In genomic region chr9:72492194-72492565, GRCm38 (mm10) we compare ENCODE assay signal across 8 mouse cellular contexts. TPM values are rescaled to one million over a fixed set of nuclear protein-coding genes. Genes with fewer than 3 reads are reported as not detected.
A peak's percentile ranks its signal among the peaks of the same experiment; 100 is the strongest.
DNase-seq lines count a peak whose midpoint lies in the region; ATAC-seq and TF ChIP-seq lines count a peak whose summit lies in the region.

Tex9 (minus strand) TSS chr9:72492212.

- H3K4me1 ChIP-seq in kidney, embryonic 14.5 days (ENCODE audit: control insufficient read depth, insufficient read depth, low read length) = peaks cover 10% of the 10 kb centered on the region; the same call in 1 of the 2 replicates
- peaks cover 10 to 46% of the 10 kb centered on the region in 2 experiments for H3K4me1 ChIP-seq in CH12.LX (ENCODE audit: control insufficient read depth in 1 of 2, insufficient read depth in 2 of 2)
- peaks cover 4% of the 10 kb centered on the region; the same call in 1 of the 2 replicates for H3K4me1 ChIP-seq in embryonic facial prominence, embryonic 12.5 days
- H3K4me1 ChIP-seq in intestine, postnatal 0 days (replicated peaks; ENCODE audit: control insufficient read depth, insufficient read depth, low read length) = no peaks in the 10 kb centered on the region; the same call in none of the 2 replicates
- no peaks in the 10 kb centered on the region; the same call in 1 of the 2 replicates for H3K4me1 ChIP-seq in midbrain, postnatal 0 days (ENCODE audit: insufficient read depth, low read length)

- in situ Hi-C loops in CH12.LX (cut with MboI; ENCODE audit: low pct_ligation_motif_present, low pct_unique_long_range_greater_than_20kb, low sequenced_read_pairs) = loop anchor here (5.0 kb wide), 1 partner anchor 35 kb away; no protein-coding TSS in a partner anchor

- peak within 1 kb of the TSS; percentile 77 for H3K9ac ChIP-seq in kidney, embryonic 14.5 days (ENCODE audit: low read depth, low read length)
- peak within 1 kb of the TSS; percentile 89 for H3K9ac ChIP-seq in CH12.LX (ENCODE audit: insufficient read depth, low read depth)
- peak within 1 kb of the TSS; percentile 49 for H3K9ac ChIP-seq in embryonic facial prominence, embryonic 12.5 days
- peak within 1 kb of the TSS; percentile 62 for H3K9ac ChIP-seq in intestine, postnatal 0 days (ENCODE audit: low read depth, low read length)
- peak within 1 kb of the TSS; percentile 75 for H3K9ac ChIP-seq in midbrain, postnatal 0 days (replicated peaks; ENCODE audit: low read length, poor library complexity, severe bottlenecking)

- H3K27me3 ChIP-seq in kidney, embryonic 14.5 days (ENCODE audit: control insufficient read depth, insufficient read depth, low read length) = no peaks in the 10 kb centered on the region
- no peaks in the 10 kb centered on the region for H3K27me3 ChIP-seq in CH12.LX (replicated peaks)
- no peaks in the 10 kb centered on the region for H3K27me3 ChIP-seq in embryonic facial prominence, embryonic 12.5 days
- H3K27me3 ChIP-seq in intestine, postnatal 0 days (replicated peaks; ENCODE audit: control insufficient read depth, insufficient read depth, low read length) = no peaks in the 10 kb centered on the region
- H3K27me3 ChIP-seq in midbrain, postnatal 0 days (ENCODE audit: insufficient read depth, low read length) = no peaks in the 10 kb centered on the region

- peak within 1 kb of the TSS; percentile 79 for H3K4me3 ChIP-seq in kidney, embryonic 14.5 days (ENCODE audit: low read length)
- H3K4me3 ChIP-seq in CH12.LX (replicated peaks in 1 of 3; ENCODE audit: low read depth in 2 of 3, low read length in 2 of 3, poor library complexity in 1 of 3) = peak within 1 kb of the TSS; percentile 66 to 83 (median 82)
- H3K4me3 ChIP-seq in embryonic facial prominence, embryonic 12.5 days = peak within 1 kb of the TSS; percentile 65
- H3K4me3 ChIP-seq in intestine, postnatal 0 days (ENCODE audit: low read depth, low read length) = peak within 1 kb of the TSS; percentile 67
- H3K4me3 ChIP-seq in midbrain, postnatal 0 days (ENCODE audit: low read depth, low read length) = peak within 1 kb of the TSS; percentile 61

- H3K36me3 ChIP-seq in kidney, embryonic 14.5 days (ENCODE audit: control insufficient read depth, insufficient read depth, low read length) = no peaks in the 10 kb centered on the region
- H3K36me3 ChIP-seq in CH12.LX (replicated peaks in 1 of 2; ENCODE audit: control insufficient read depth in 1 of 2, insufficient read depth in 1 of 2, low read length in 1 of 2) = peaks cover 0 to 8% of the 10 kb centered on the region in 2 experiments
- H3K36me3 ChIP-seq in embryonic facial prominence, embryonic 12.5 days = no peaks in the 10 kb centered on the region; the same call in 1 of the 2 replicates
- H3K36me3 ChIP-seq in intestine, postnatal 0 days (ENCODE audit: control insufficient read depth, insufficient read depth) = no peaks in the 10 kb centered on the region
- no peaks in the 10 kb centered on the region for H3K36me3 ChIP-seq in midbrain, postnatal 0 days (ENCODE audit: insufficient read depth, low read length)

- no peak for TF ChIP-seq CTCF in CH12.LX (conservative IDR thresholded peaks at IDR 0.05 in 1 of 2, IDR thresholded peaks at IDR 0.05 in 1 of 2; ENCODE audit: low read depth in 2 of 2, low read length in 2 of 2)
- TF ChIP-seq CTCF in intestine, postnatal 0 days (IDR thresholded peaks at IDR 0.05; ENCODE audit: low read depth) = no peak
- TF ChIP-seq CTCF in midbrain, postnatal 0 days (IDR thresholded peaks at IDR 0.05) = no peak

- no peak for DNase-seq in kidney, adult 18-20 months
- DNase-seq in CH12.LX (ENCODE audit: extremely low read depth) = peak; percentile 84
- DNase-seq in midbrain, postnatal 0 days (ENCODE audit: low spot score) = no peak
- no peak for DNase-seq in B cell, adult 2 months
- DNase-seq in layer of hippocampus, adult 18-20 months (ENCODE audit: low spot score in 2 of 2) = no peak

- TF ChIP-seq EP300 in CH12.LX (IDR thresholded peaks at IDR 0.05; ENCODE audit: low read length) = peak; percentile 81

- H3K79me2 ChIP-seq in CH12.LX (replicated peaks; ENCODE audit: control insufficient read depth, extremely low read depth, insufficient read depth, poor library complexity, severe bottlenecking) = peaks cover 8% of the 10 kb centered on the region

- peak; percentile 26; the same call in 1 of the 2 replicates for ATAC-seq in kidney, embryonic 14.5 days (ENCODE audit: low FRiP score, low TSS enrichment)
- ATAC-seq in embryonic facial prominence, embryonic 12.5 days (ENCODE audit: insufficient number of reproducible peaks, insufficient read depth, low FRiP score, low TSS enrichment) = no peak
- 0 out of 2 replicates have a peak, but pooled peaks have one; percentile 8 for ATAC-seq in intestine, postnatal 0 days
- peak; percentile 63 for ATAC-seq in midbrain, postnatal 0 days (ENCODE audit: low FRiP score)

- peak within 1 kb of the TSS; percentile 74 for H3K27ac ChIP-seq in kidney, embryonic 14.5 days (ENCODE audit: low read depth, low read length)
- peak within 1 kb of the TSS; percentile 95 for H3K27ac ChIP-seq in CH12.LX (ENCODE audit: insufficient read depth, low read depth)
- H3K27ac ChIP-seq in embryonic facial prominence, embryonic 12.5 days = peak within 1 kb of the TSS; percentile 78
- peak within 1 kb of the TSS; percentile 23; the same call in 1 of the 2 replicates for H3K27ac ChIP-seq in intestine, postnatal 0 days (ENCODE audit: low read depth, low read length)
- H3K27ac ChIP-seq in midbrain, postnatal 0 days (ENCODE audit: low read depth, low read length) = peak within 1 kb of the TSS; percentile 84

- TF ChIP-seq RAD21 in CH12.LX (IDR thresholded peaks at IDR 0.05; ENCODE audit: low read depth, low read length) = no peak

- 12% methylated on average over 6 of the region's 6 CpGs for WGBS in kidney, embryonic 14.5 days
- WGBS in embryonic facial prominence, embryonic 12.5 days = 14% methylated on average over 6 of the region's 6 CpGs
- WGBS in intestine, postnatal 0 days = 13% methylated on average over 6 of the region's 6 CpGs
- 4% methylated on average over 6 of the region's 6 CpGs for whole genome bisulfite sequencing in midbrain, postnatal 0 days

- dilution Hi-C loops in CH12.LX (cut with MboI; ENCODE audit: extremely low pct_ligation_motif_present, extremely low pct_unique_long_range_greater_than_20kb, low sequenced_read_pairs) = no loop called here

- no peak; the same call in 1 of the 2 replicates for TF ChIP-seq POLR2A in CH12.LX (IDR thresholded peaks at IDR 0.05; ENCODE audit: low read depth, low read length)

- H3K9me3 ChIP-seq in kidney, embryonic 14.5 days (ENCODE audit: control insufficient read depth, low read length) = no peaks in the 10 kb centered on the region
- no peaks in the 10 kb centered on the region for H3K9me3 ChIP-seq in CH12.LX (replicated peaks; ENCODE audit: low read length)
- no peaks in the 10 kb centered on the region for H3K9me3 ChIP-seq in embryonic facial prominence, embryonic 12.5 days
- H3K9me3 ChIP-seq in intestine, postnatal 0 days (ENCODE audit: control insufficient read depth) = no peaks in the 10 kb centered on the region
- no peaks in the 10 kb centered on the region for H3K9me3 ChIP-seq in midbrain, postnatal 0 days (ENCODE audit: low read length)

- H3K4me2 ChIP-seq in kidney, embryonic 14.5 days (replicated peaks; ENCODE audit: low read depth, low read length) = peak within 1 kb of the TSS; percentile 68
- peak within 1 kb of the TSS; percentile 99 for H3K4me2 ChIP-seq in CH12.LX (ENCODE audit: insufficient read depth, low read depth, poor library complexity, severe bottlenecking)
- H3K4me2 ChIP-seq in embryonic facial prominence, embryonic 12.5 days (replicated peaks) = peak within 1 kb of the TSS; percentile 59
- peak within 1 kb of the TSS; percentile 75 for H3K4me2 ChIP-seq in intestine, postnatal 0 days (replicated peaks; ENCODE audit: low read depth)
- H3K4me2 ChIP-seq in midbrain, postnatal 0 days (ENCODE audit: low read depth, low read length, poor library complexity, severe bottlenecking) = peak within 1 kb of the TSS; percentile 60

TF ChIP-seq in CH12.LX, 34 proteins besides CTCF, POLR2A, EP300 and RAD21:
- TF ChIP-seq MEF2A (IDR thresholded peaks at IDR 0.05; ENCODE audit: borderline replicate concordance, low read depth, low read length) = peak; percentile 96
- no peak for TF ChIP-seq KAT2A (IDR thresholded peaks at IDR 0.05; ENCODE audit: insufficient replicate concordance, low read length)
- peak; percentile 55 for TF ChIP-seq MAX (IDR thresholded peaks at IDR 0.05; ENCODE audit: low read length)
- TF ChIP-seq JUND (conservative IDR thresholded peaks at IDR 0.05; ENCODE audit: low read depth, low read length) = peak; percentile 71
- TF ChIP-seq CHD2 (IDR thresholded peaks at IDR 0.05; ENCODE audit: low read length) = peak; percentile 8; the same call in 1 of the 2 replicates
- peak; percentile 81 for TF ChIP-seq ETS1 (conservative IDR thresholded peaks at IDR 0.05; ENCODE audit: low read depth, low read length)
- TF ChIP-seq IRF4 (IDR thresholded peaks at IDR 0.05; ENCODE audit: low read depth, low read length) = peak; percentile 75
- no peak; the same call in 1 of the 2 replicates for TF ChIP-seq MXI1 (IDR thresholded peaks at IDR 0.05; ENCODE audit: low read depth, low read length)
- TF ChIP-seq MYC (IDR thresholded peaks at IDR 0.05; ENCODE audit: low read depth, low read length) = peak; percentile 93
- TF ChIP-seq JUN (IDR thresholded peaks at IDR 0.05; ENCODE audit: insufficient read depth, low read depth, low read length) = peak; percentile 65
- peak; percentile 77 for TF ChIP-seq BHLHE40 (IDR thresholded peaks at IDR 0.05; ENCODE audit: low read depth, low read length)
- TF ChIP-seq ZMIZ1 (IDR thresholded peaks at IDR 0.05; ENCODE audit: low read depth, low read length) = peak; percentile 17
- no peak for TF ChIP-seq NRF1 (IDR thresholded peaks at IDR 0.05; ENCODE audit: low read depth, low read length)

RNA-seq across cellular contexts. Expression of gene Tex9, which starts in this region (rescaled TPM):
- polyA plus RNA-seq in kidney, embryonic 14.5 days (2014; fragmentation: Nextera tagmentation; extraction: Ambion mirVana) = 48.5 and 48.9 TPM in 2 replicates
- 12.7 and 16.7 TPM in 2 replicates for total RNA-seq in CH12.LX (2012; rRNA removed)
- 12.1 and 17.0 TPM in 2 replicates for total RNA-seq in CH12.LX (2014; rRNA removed)
- 27.4 and 29.2 TPM in 2 replicates for polyA plus RNA-seq in CH12.LX (2012; ENCODE audit: insufficient read length, low read depth)
- 48.1 and 52.9 TPM in 2 replicates for polyA plus RNA-seq in embryonic facial prominence, embryonic 12.5 days (2016; fragmentation: Nextera tagmentation; extraction: Ambion mirVana)
- polyA plus RNA-seq in intestine, postnatal 0 days (2015; fragmentation: Nextera tagmentation; extraction: Ambion mirVana) = 7.7 and 10.7 TPM in 2 replicates
- total RNA-seq in midbrain, postnatal 0 days (2014; rRNA removed) = 21.1 and 25.4 TPM in 2 replicates
- 35.9 and 44.0 TPM in 2 replicates for polyA plus RNA-seq in midbrain, postnatal 0 days (2015; fragmentation: Nextera tagmentation; extraction: Ambion mirVana)
- 1 to 10 TPM; 6.3 to 8.1 TPM for total RNA-seq in layer of hippocampus, adult 18-20 months (2021)

Comparison
In these comparisons a context has a peak if more than half of its experiments do, and no peak if none do; other contexts are left out.
1. H3K27ac ChIP-seq: peak in every context shown above with its lines; median percentile 95 in CH12.LX; 84 in midbrain, postnatal 0 days; 78 in embryonic facial prominence, embryonic 12.5 days; 74 in kidney, embryonic 14.5 days; 23 in intestine, postnatal 0 days.